Mouse (Mus musculus): ENCODE measurements around the gene Zscan10. TPM values are rescaled to one million over a fixed set of nuclear protein-coding genes. Genes with fewer than 3 reads are reported as not detected.

The Zscan10 gene
- polyA plus RNA-seq, 1 experiment from 2014 or later, result 0.14 TPM

DNA sequence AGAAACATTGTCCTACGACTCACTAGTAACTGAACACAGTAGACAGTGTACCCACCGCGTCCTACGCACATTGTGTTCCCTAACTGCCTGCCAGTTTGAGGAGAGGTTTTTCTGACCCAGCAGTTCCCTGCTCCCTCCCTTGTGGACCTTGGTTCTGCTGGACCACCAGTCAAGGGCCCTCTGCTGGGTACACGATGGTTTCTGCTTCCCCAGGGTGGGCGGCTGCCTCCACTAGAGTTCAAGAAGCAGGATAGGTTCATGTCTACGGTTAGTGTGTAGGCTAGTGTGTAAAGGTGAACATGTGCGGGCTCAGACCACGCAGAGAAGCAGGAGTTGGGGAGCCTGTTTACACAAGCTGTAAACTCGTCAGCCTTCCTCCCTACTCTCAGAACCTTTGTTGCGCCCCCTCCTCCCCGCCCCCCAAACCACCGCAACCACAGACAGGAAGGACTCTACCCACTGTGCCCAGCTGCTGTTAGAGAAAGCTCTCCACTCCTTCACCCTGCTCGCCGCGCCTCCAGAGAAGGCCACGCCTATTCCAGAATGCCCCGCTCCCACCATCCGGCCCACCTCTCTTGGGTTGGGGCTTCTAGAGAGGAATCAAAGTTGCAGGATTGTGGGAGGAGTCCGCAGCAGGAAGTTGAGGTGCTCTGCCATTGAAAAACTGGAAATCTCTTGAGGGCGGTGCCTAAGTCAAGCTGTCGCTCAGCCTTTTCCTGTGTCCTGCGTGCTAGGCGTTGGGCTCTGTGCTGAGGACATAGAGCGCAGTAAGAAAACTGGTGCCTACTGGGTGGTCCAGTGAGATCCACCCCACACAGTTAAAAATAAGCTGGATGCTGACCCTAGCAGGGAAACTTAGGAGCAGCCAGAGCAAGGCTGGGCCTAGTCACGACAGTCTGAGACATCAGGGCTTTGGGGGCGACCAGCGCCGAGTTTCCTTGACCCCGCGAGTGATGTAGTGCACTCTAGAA is 1.8 kb upstream of the Zscan10 start, which contains the start of gene Zfp13:
Zfp13 (minus strand) TSS at position 906 of the 971 bp plus-strand sequence.
- peak within 1 kb of the TSS; percentile 94 for H3K27ac ChIP-seq (ENCODE audit: low read depth)
- DNase-seq (ENCODE audit: low spot score), result peak; percentile 87
- H3K4me2 ChIP-seq (ENCODE audit: low read length), result peak within 1 kb of the TSS; percentile 82
- H3K4me3 ChIP-seq (ENCODE audit: low read depth, low read length), result peak within 1 kb of the TSS; percentile 46
- 5% methylated on average over 29 of the region's 31 CpGs for WGBS
- H3K9me3 ChIP-seq (ENCODE audit: control insufficient read depth, low read length), result no peaks in the 10 kb centered on the region
- no peaks in the 10 kb centered on the region for H3K27me3 ChIP-seq (replicated peaks; ENCODE audit: control insufficient read depth, insufficient read depth, low read length)
- ATAC-seq (replicated peaks; ENCODE audit: low FRiP score, low TSS enrichment, low read depth), result peak; percentile 96
- no peaks in the 10 kb centered on the region for H3K36me3 ChIP-seq (ENCODE audit: control insufficient read depth, insufficient read depth, low read length)
- H3K9ac ChIP-seq (ENCODE audit: low read length), result peak within 1 kb of the TSS; percentile 59
- H3K4me1 ChIP-seq (replicated peaks; ENCODE audit: control insufficient read depth, insufficient read depth, low read length), result peaks cover 11% of the 10 kb centered on the region; the same call in 1 of the 2 replicates

DNA sequence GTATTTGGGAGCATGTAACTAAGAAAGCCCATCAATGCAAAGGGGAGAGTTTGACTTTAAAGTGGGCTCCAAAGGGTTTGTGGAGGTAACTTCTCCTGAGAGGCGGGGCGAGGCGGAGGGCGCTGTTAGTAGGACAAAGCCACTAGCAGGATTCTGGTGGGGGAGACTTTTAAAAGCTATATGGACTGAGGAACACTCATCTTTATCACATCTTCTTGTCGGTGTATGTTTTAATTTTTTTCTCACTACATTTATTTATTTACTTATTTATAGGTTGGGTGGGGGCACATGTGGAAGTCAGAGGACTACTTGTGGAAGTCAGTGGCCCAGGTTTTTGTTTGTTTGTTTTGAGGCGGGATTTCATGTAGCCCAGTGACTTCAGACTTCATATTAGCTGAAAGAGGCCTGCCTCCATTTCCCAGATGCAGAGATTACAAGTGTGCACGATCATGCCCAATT is 1.0 kb upstream of the Zscan10 start:
- H3K36me3 ChIP-seq (ENCODE audit: control insufficient read depth, insufficient read depth, low read length), result no peaks in the 10 kb centered on the region
- no peak for ATAC-seq (replicated peaks; ENCODE audit: low FRiP score, low TSS enrichment, low read depth)

DNA sequence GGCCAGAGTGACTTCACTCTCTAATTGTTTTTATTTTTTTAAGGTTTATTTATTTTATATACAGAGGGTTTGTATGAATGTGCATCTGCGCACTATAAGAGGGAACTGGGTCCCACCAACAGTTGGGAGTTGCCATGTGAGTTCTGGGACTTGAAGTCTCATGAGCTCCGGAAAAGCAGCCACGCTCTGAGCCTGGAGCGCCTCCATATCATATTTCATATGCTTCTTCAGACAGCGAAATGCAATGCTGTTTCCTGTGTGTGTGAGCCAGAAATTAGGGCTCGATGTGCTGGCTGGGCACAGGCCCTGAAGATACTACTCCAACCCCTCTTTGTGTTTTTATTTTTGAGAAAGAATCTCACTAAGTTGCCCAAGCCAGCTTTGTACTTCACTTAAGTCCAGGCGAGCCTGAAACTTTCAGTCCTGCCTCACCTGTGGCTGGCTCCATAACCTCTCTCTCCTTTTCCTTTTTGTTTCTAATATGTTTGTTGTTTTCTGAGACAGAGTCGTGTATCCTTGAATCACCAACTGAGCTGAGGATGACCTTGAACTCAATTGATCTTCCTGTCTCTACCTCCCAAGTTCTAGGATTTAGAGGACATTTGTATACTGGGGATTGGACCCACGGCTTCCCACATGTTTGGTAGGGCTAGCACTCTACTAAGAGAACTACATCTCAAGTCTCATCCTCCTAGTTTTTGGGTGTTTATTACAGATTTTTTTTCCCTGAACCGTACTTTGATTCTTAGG is 1.4 kb downstream of the Zscan10 start:
- no peak overlapping the region for H3K9ac ChIP-seq (ENCODE audit: low read length)
- no peaks in the 10 kb centered on the region for H3K9me3 ChIP-seq (ENCODE audit: control insufficient read depth, low read length)
- 42% methylated on average over 10 of the region's 10 CpGs for WGBS
- H3K4me3 ChIP-seq (ENCODE audit: low read depth, low read length), result no peak overlapping the region
- no peak overlapping the region for H3K27ac ChIP-seq (ENCODE audit: low read depth)
- no peaks in the 10 kb centered on the region for H3K27me3 ChIP-seq (replicated peaks; ENCODE audit: control insufficient read depth, insufficient read depth, low read length)
- ATAC-seq (replicated peaks; ENCODE audit: low FRiP score, low TSS enrichment, low read depth), result no peak
- DNase-seq (ENCODE audit: low spot score), result no peak
- H3K36me3 ChIP-seq (ENCODE audit: control insufficient read depth, insufficient read depth, low read length), result no peaks in the 10 kb centered on the region
- no peak overlapping the region for H3K4me2 ChIP-seq (ENCODE audit: low read length)
- H3K4me1 ChIP-seq (replicated peaks; ENCODE audit: control insufficient read depth, insufficient read depth, low read length), result peaks cover 11% of the 10 kb centered on the region; the same call in 1 of the 2 replicates

More for the DNA sequence above, 1.0 kb upstream of the Zscan10 start:
- H3K9me3 ChIP-seq (ENCODE audit: control insufficient read depth, low read length), result no peaks in the 10 kb centered on the region
- WGBS, result 30% methylated on average over 7 of the region's 7 CpGs
- peak overlapping the region; percentile 94 for H3K27ac ChIP-seq (ENCODE audit: low read depth)
- peak overlapping the region; percentile 82 for H3K4me2 ChIP-seq (ENCODE audit: low read length)
- peaks cover 11% of the 10 kb centered on the region; the same call in 1 of the 2 replicates for H3K4me1 ChIP-seq (replicated peaks; ENCODE audit: control insufficient read depth, insufficient read depth, low read length)
- no peaks in the 10 kb centered on the region for H3K27me3 ChIP-seq (replicated peaks; ENCODE audit: control insufficient read depth, insufficient read depth, low read length)
- peak overlapping the region; percentile 46 for H3K4me3 ChIP-seq (ENCODE audit: low read depth, low read length)
- no peak for DNase-seq (ENCODE audit: low spot score)
- peak overlapping the region; percentile 50 for H3K9ac ChIP-seq (ENCODE audit: low read length)

DNA sequence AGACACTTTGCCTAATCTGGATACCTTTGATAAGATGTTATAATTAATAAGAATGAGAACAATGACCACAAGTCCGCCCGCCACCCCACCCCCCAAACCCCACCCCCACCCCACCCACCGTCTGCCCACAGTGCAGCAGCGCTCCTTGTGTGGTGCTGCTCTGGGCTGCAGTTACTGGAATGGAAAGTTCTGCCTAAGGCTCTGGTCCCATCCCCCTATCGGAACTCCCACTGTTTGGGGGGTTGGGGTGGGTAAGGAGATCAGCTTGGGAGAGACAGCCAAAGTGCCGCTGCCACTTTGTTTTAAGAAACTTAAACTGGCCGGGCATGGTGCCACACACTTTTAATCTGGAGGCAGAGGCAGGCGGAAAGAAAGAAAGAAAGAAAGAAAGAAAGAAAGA is 2.4 kb downstream of the Zscan10 start:
- Histone ChIP-seq H3K4me3 (ENCODE audit: low read depth, low read length) (no peak overlapping the region), H3K9me3 (ENCODE audit: control insufficient read depth, low read length) (no peaks in the 10 kb centered on the region), H3K36me3 (ENCODE audit: control insufficient read depth, insufficient read depth, low read length) (no peaks in the 10 kb centered on the region), H3K4me2 (ENCODE audit: low read length) (no peak overlapping the region), H3K4me1 (replicated peaks; ENCODE audit: control insufficient read depth, insufficient read depth, low read length) (peaks cover 11% of the 10 kb centered on the region; the same call in 1 of the 2 replicates), H3K27ac (ENCODE audit: low read depth) (no peak overlapping the region), H3K27me3 (replicated peaks; ENCODE audit: control insufficient read depth, insufficient read depth, low read length) (no peaks in the 10 kb centered on the region), H3K9ac (ENCODE audit: low read length) (no peak overlapping the region)
- WGBS, result 40% methylated on average over 8 of the region's 8 CpGs
- no peak for ATAC-seq (replicated peaks; ENCODE audit: low FRiP score, low TSS enrichment, low read depth)
- DNase-seq (ENCODE audit: low spot score), result no peak

DNA sequence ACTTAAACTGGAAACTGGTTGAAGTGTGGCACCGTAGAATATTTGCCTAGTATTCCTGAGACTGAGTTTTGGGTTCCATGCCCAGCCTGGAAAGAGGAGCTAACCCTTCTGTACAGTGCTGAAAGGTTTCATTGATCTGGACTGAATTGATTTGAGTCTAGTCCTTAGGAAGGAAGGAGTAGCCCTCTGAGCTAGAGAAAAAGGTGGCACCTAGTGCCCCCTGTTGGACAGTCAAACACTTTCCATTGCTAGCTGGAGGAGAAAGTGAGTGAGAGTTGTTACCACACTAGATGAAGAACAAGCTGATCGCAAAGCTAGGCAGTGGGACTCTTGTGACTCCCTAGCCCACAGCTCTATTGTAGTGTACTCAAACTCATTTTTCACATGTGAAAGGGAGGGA is 2.9 kb downstream of the Zscan10 start:
- DNase-seq (ENCODE audit: low spot score), result no peak
- Histone ChIP-seq H3K9ac (ENCODE audit: low read length) (no peak overlapping the region), H3K27ac (ENCODE audit: low read depth) (no peak overlapping the region), H3K9me3 (ENCODE audit: control insufficient read depth, low read length) (no peaks in the 10 kb centered on the region), H3K36me3 (ENCODE audit: control insufficient read depth, insufficient read depth, low read length) (no peaks in the 10 kb centered on the region), H3K4me1 (replicated peaks; ENCODE audit: control insufficient read depth, insufficient read depth, low read length) (peaks cover 8% of the 10 kb centered on the region; the same call in 1 of the 2 replicates), H3K4me2 (ENCODE audit: low read length) (no peak overlapping the region), H3K4me3 (ENCODE audit: low read depth, low read length) (no peak overlapping the region), H3K27me3 (replicated peaks; ENCODE audit: control insufficient read depth, insufficient read depth, low read length) (no peaks in the 10 kb centered on the region)
- ATAC-seq (replicated peaks; ENCODE audit: low FRiP score, low TSS enrichment, low read depth), result no peak
- 65% methylated on average over 2 of the region's 2 CpGs for WGBS

DNA sequence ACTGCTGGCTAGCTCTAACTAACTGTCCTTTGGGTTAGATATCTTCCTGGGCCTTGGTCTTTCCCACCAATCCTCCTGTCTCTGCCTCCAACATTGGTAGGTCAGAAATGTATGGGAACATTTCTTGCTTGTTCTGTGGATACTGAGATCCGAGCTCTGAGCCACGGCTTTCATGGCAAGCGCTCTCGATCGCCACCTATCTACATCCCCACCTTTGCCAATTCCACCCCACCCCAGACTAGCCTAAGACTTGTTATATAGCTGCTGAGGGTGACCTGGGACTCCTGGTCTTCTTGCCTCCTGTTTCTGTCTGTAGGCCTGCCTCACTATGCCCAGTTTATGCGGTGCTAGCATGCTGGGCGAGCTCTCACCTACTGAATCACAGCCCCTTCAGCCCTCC is 3.7 kb downstream of the Zscan10 start:
- no peak overlapping the region for H3K4me3 ChIP-seq (ENCODE audit: low read depth, low read length)
- H3K27me3 ChIP-seq (replicated peaks; ENCODE audit: control insufficient read depth, insufficient read depth, low read length), result no peaks in the 10 kb centered on the region
- no peak overlapping the region for H3K9ac ChIP-seq (ENCODE audit: low read length)
- no peak overlapping the region for H3K4me2 ChIP-seq (ENCODE audit: low read length)
- DNase-seq (ENCODE audit: low spot score) (no peak), ATAC-seq (replicated peaks; ENCODE audit: low FRiP score, low TSS enrichment, low read depth) (no peak)
- WGBS, result 81% methylated on average over 7 of the region's 7 CpGs
- H3K27ac ChIP-seq (ENCODE audit: low read depth), result no peak overlapping the region
- no peaks in the 10 kb centered on the region for H3K36me3 ChIP-seq (ENCODE audit: control insufficient read depth, insufficient read depth, low read length)
- peaks cover 6% of the 10 kb centered on the region; the same call in 1 of the 2 replicates for H3K4me1 ChIP-seq (replicated peaks; ENCODE audit: control insufficient read depth, insufficient read depth, low read length)
- no peaks in the 10 kb centered on the region for H3K9me3 ChIP-seq (ENCODE audit: control insufficient read depth, low read length)

DNA sequence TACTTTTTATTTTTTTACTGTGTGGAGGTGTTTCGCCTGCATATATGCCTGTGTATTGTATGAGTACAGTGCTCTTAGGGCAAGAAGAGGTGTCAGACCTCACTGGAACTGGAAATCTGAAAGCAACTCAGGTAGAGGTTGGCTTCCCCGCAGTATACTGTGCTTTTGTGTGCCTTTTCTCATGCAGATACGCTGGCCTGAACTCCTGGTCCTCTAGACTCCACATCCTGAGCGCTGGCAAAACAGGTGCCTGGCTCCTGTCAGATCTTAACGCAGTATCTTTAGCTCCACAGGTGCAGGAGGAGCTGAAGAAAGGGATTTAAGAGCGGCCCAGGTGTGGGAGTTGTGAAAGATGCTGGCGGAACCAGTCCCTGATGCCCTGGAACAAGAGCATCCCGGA is 4.6 kb downstream of the Zscan10 start:
- DNase-seq (ENCODE audit: low spot score) (no peak), ATAC-seq (replicated peaks; ENCODE audit: low FRiP score, low TSS enrichment, low read depth) (no peak)
- Histone ChIP-seq H3K27ac (ENCODE audit: low read depth) (no peak overlapping the region), H3K4me3 (ENCODE audit: low read depth, low read length) (no peak overlapping the region), H3K4me1 (replicated peaks; ENCODE audit: control insufficient read depth, insufficient read depth, low read length) (no peaks in the 10 kb centered on the region), H3K9ac (ENCODE audit: low read length) (no peak overlapping the region), H3K27me3 (replicated peaks; ENCODE audit: control insufficient read depth, insufficient read depth, low read length) (no peaks in the 10 kb centered on the region), H3K9me3 (ENCODE audit: control insufficient read depth, low read length) (no peaks in the 10 kb centered on the region), H3K4me2 (ENCODE audit: low read length) (no peak overlapping the region), H3K36me3 (ENCODE audit: control insufficient read depth, insufficient read depth, low read length) (no peaks in the 10 kb centered on the region)
- 83% methylated on average over 8 of the region's 8 CpGs for WGBS

DNA sequence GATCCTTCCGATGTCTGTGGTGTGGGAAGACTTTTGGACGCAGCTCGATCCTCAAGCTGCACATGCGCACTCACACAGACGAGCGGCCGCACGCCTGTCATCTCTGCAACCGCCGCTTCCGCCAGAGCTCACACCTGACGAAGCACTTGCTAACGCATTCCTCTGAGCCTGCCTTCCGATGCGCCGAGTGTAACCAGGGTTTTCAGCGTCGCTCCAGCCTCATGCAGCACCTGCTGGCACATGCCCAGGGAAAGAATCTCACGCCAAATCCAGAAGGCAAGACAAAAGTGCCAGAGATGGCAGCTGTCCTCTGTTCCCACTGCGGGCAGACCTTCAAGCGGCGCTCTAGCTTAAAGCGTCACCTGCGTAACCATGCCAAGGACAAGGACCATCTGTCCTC is 9.0 kb downstream of the Zscan10 start:
- 94% methylated on average over 24 of the region's 24 CpGs for WGBS
- H3K27me3 ChIP-seq (replicated peaks; ENCODE audit: control insufficient read depth, insufficient read depth, low read length), result no peaks in the 10 kb centered on the region
- no peak overlapping the region for H3K4me2 ChIP-seq (ENCODE audit: low read length)
- H3K9me3 ChIP-seq (ENCODE audit: control insufficient read depth, low read length), result no peaks in the 10 kb centered on the region
- no peaks in the 10 kb centered on the region for H3K36me3 ChIP-seq (ENCODE audit: control insufficient read depth, insufficient read depth, low read length)
- no peak overlapping the region for H3K9ac ChIP-seq (ENCODE audit: low read length)
- no peak overlapping the region for H3K4me3 ChIP-seq (ENCODE audit: low read depth, low read length)
- no peak for DNase-seq (ENCODE audit: low spot score)
- no peak for ATAC-seq (replicated peaks; ENCODE audit: low FRiP score, low TSS enrichment, low read depth)
- no peak overlapping the region for H3K27ac ChIP-seq (ENCODE audit: low read depth)
- H3K4me1 ChIP-seq (replicated peaks; ENCODE audit: control insufficient read depth, insufficient read depth, low read length), result no peaks in the 10 kb centered on the region
